Mouse (Mus musculus) embryonic facial prominence, embryonic 12.5 days (tissue): Measurements from ENCODE around the gene Slc4a1. TPM values are rescaled to one million over a fixed set of nuclear protein-coding genes. Genes with fewer than 3 reads are reported as not detected.

Experiments
- ATAC-seq: fragments of 200-750 bp; cut with Nextera tagmentation; 2 replicates; pipeline ENCODE4 v1.8.0; 2017; ENCODE audit not compliant: insufficient number of reproducible peaks, insufficient read depth, low FRiP score, low TSS enrichment
- H3K27ac ChIP-seq: fragments of 300-500 bp; sonication (generic); 2 replicates; pipeline ENCODE4 v1.5.1; 2016; ENCODE audit warnings: mild to moderate bottlenecking
- H3K27me3 ChIP-seq: fragments of 300-500 bp; sonication (generic); 2 replicates; pipeline ENCODE4 v1.6.1; 2016; ENCODE audit warnings: mild to moderate bottlenecking, moderate library complexity
- H3K36me3 ChIP-seq: fragments of 300-500 bp; sonication (generic); 2 replicates; pipeline ENCODE4 v1.6.1; 2016; ENCODE audit warnings: mild to moderate bottlenecking
- H3K4me1 ChIP-seq: fragments of 300-500 bp; sonication (generic); 2 replicates; pipeline ENCODE4 v1.6.1; 2016
- H3K4me2 ChIP-seq: fragments of 300-500 bp; sonication (generic); replicated peaks from 2 replicates; pipeline ENCODE4 v1.6.1; 2016; ENCODE audit warnings: mild to moderate bottlenecking, moderate library complexity
- H3K4me3 ChIP-seq: fragments of 300-500 bp; sonication (generic); 2 replicates; pipeline ENCODE4 v1.5.1; 2016; ENCODE audit warnings: mild to moderate bottlenecking
- H3K9ac ChIP-seq: fragments of 300-500 bp; sonication (generic); 2 replicates; pipeline ENCODE4 v1.6.1; 2016; ENCODE audit warnings: mild to moderate bottlenecking, moderate library complexity
- H3K9me3 ChIP-seq: fragments of 300-500 bp; sonication (generic); 2 replicates; pipeline ENCODE4 v1.6.1; 2016; ENCODE audit warnings: mild to moderate bottlenecking, moderate library complexity
- WGBS: fragments of 180-500 bp; shearing (Covaris S2); methylation state at CpG from one replicate; pipeline ENCODE4 v1.1.7; 2016; 5-methylcytosine and 5-hydroxymethylcytosine counted together
- polyA plus RNA-seq: library from polyadenylated mRNA; unstranded; fragments of >200 nt; fragmentation: Nextera tagmentation; extraction: Ambion mirVana; gene quantifications from 2 replicates; pipeline ENCODE4 v1.2.1, GENCODE M21; 2016

The Slc4a1 gene
- polyA plus RNA-seq, 1 experiment from 2014 or later, result 24.5 TPM

DNA sequence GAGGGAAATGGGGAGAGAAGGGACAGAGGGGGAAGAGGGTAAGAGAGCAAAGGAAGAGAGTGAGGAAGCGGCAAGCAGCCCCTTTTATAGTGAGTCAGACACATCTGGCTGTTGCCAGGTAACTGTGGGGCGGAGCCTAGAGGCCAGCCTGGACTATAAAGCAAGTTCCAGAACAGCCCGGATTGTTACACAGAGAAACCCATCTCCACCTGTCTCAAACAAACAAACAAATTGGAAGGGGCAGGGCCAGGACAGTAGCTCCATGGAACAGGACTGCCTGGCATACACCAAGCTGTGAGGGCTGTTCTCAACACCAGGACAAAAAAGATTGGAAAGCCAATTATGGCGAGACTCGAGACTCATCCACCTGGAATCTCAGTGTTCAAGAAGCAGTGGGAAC lies 19.1 kb downstream of the Slc4a1 start:
- no peak overlapping the region for H3K9ac ChIP-seq
- no peaks in the 10 kb centered on the region for H3K27me3 ChIP-seq
- no peaks in the 10 kb centered on the region for H3K4me1 ChIP-seq
- 69% methylated on average over 5 of the region's 5 CpGs for WGBS
- ATAC-seq, result no peak
- no peak overlapping the region for H3K27ac ChIP-seq
- H3K4me3 ChIP-seq, result no peak overlapping the region
- no peaks in the 10 kb centered on the region for H3K36me3 ChIP-seq
- H3K9me3 ChIP-seq, result no peaks in the 10 kb centered on the region
- no peak overlapping the region for H3K4me2 ChIP-seq

DNA sequence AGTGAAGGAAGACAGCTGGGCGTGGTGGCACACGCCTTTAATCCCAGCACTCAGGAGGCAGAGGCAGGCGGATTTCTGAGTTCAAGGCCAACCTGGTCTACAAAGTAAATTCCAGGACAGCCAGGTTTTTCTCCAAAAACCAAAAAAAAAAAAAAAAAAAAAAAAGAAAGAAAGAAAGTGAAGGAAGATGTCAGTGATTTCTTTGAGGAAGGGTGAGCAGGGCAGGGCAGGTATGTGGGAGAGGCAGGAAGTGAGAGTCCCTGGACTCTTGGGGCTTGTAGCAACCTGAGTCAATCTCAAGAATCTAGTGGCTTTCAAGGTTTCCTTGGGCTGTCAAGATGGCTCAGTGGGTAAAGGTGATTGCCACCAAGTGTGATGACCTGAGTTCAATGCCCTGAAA lies 21.5 kb downstream of the Slc4a1 start:
- H3K4me1 ChIP-seq, result no peaks in the 10 kb centered on the region
- no peaks in the 10 kb centered on the region for H3K27me3 ChIP-seq
- H3K9ac ChIP-seq, result no peak overlapping the region
- 84% methylated on average over 3 of the region's 3 CpGs for WGBS
- no peak overlapping the region for H3K4me3 ChIP-seq
- no peak overlapping the region for H3K27ac ChIP-seq
- H3K9me3 ChIP-seq, result no peaks in the 10 kb centered on the region
- no peak for ATAC-seq
- no peaks in the 10 kb centered on the region for H3K36me3 ChIP-seq
- H3K4me2 ChIP-seq, result no peak overlapping the region

DNA sequence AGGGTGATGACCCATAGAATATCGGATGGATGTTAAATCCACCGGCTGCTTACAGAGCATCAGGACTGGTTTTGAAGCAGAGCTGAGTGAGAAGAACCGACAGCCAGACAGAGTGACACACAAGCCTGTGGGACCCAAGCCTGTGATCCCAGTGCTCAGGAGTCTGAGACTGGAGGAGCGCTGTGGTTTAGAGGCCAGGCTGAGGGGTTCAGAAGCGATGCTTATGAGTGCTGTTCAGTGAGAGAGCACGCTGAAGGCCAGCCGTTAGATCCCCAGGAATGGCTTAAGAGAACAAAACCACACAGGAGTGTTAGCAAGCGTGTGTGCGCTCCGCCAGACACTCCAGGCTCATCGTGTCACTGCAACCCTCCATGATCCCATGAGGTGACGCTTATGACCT lies 23.3 kb downstream of the Slc4a1 start:
- H3K36me3 ChIP-seq, result no peaks in the 10 kb centered on the region
- H3K4me1 ChIP-seq, result no peaks in the 10 kb centered on the region
- H3K27ac ChIP-seq, result no peak overlapping the region
- no peaks in the 10 kb centered on the region for H3K27me3 ChIP-seq
- ATAC-seq, result no peak
- WGBS, result 69% methylated on average over 12 of the region's 12 CpGs
- no peak overlapping the region for H3K4me2 ChIP-seq
- no peaks in the 10 kb centered on the region for H3K9me3 ChIP-seq
- H3K4me3 ChIP-seq, result no peak overlapping the region
- H3K9ac ChIP-seq, result no peak overlapping the region; the same call in 1 of the 2 replicates

DNA sequence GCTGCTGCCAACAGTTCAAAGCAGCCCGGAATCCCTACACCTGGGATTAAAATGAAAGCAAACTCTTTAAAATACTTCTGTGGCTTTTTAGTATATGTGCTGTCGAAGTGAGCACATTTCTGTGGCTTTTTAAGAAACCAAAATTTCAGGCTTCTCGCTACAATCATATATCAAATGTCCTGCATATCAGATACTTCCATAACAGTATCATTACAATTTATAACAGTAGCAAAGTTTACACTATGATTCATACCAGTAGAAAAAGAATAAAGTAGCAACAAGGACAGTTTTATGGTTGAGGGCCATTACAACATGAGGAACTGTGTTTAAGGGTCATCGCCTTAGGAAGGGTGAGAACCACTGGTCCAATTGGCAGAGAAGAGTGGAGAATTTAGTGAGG lies 24.9 kb downstream of the Slc4a1 start:
- no peaks in the 10 kb centered on the region for H3K4me1 ChIP-seq
- no peak overlapping the region for H3K4me2 ChIP-seq
- H3K9me3 ChIP-seq, result no peaks in the 10 kb centered on the region
- H3K4me3 ChIP-seq, result no peak overlapping the region
- WGBS, result 82% methylated on average over 4 of the region's 4 CpGs
- no peak overlapping the region for H3K27ac ChIP-seq
- H3K9ac ChIP-seq, result no peak overlapping the region
- H3K36me3 ChIP-seq, result no peaks in the 10 kb centered on the region
- H3K27me3 ChIP-seq, result no peaks in the 10 kb centered on the region
- no peak for ATAC-seq

DNA sequence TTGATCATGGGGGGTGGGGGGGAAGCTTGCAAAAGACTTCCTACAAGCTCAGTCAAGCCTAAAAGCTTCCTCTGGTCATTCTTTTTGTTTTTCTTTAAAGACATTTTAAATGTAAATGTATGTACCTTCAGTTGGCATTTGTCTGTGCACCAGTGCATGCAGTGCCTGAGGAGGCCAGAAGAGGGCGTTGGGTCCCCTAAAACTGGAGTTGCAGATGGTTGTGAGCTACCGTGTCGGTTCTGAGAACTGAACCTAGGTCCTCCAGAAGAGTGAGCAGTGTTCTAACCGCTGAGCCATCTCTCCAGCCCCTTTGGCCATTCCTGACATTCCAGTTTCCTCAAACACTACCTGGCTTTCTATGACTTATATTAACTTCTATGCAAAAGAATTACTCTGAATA lies 26.4 kb downstream of the Slc4a1 start:
- Histone ChIP-seq H3K4me2 (no peak overlapping the region), H3K4me3 (no peak overlapping the region), H3K27me3 (no peaks in the 10 kb centered on the region), H3K9me3 (no peaks in the 10 kb centered on the region), H3K27ac (no peak overlapping the region), H3K4me1 (no peaks in the 10 kb centered on the region), H3K9ac (no peak overlapping the region), H3K36me3 (no peaks in the 10 kb centered on the region)
- WGBS, result 55% methylated on average over 4 of the region's 4 CpGs
- ATAC-seq, result no peak

DNA sequence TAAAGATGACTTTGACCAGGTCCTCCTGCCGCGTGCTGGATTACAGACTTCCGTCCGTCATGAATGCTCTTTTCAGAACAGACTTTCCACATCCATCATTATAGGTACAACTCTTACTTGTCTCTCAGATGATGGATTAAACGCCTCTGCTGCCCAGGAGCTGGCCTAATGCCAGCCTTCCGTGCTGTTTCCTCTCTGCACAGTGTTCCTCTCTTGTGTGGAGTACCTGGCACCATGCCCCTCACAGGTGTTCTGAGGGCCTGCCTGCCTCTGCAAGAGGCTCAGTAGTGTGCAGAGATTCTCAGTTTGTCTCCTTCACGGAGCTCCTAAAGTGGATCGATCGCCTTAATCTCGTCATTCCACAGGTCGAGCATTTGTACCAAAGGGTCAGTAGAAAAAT lies 26.8 kb downstream of the Slc4a1 start:
- Histone ChIP-seq H3K4me2 (no peak overlapping the region), H3K9me3 (no peaks in the 10 kb centered on the region), H3K4me3 (no peak overlapping the region), H3K27me3 (no peaks in the 10 kb centered on the region), H3K27ac (no peak overlapping the region), H3K36me3 (no peaks in the 10 kb centered on the region), H3K4me1 (no peaks in the 10 kb centered on the region), H3K9ac (no peak overlapping the region)
- no peak for ATAC-seq
- WGBS, result 81% methylated on average over 11 of the region's 11 CpGs

DNA sequence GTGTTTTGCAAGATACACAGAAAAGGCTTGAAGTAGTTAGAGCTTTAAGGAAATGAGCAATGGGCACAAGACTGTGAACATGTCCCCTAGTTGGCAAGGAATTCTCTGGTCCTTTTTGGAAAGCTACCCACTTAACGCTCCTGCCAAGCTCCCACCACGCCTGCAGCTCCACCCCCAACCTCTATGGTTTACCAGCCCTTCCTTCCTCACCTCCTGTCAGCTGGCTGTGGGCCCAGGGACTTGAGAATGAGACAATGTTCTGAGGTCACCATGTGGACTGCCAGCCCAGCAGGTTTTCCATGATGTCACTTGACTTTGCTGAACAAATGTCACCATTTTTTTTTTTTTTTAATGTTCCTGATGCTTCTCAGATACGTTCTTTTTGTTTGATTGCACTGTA lies 27.4 kb downstream of the Slc4a1 start:
- Histone ChIP-seq H3K4me3 (no peak overlapping the region), H3K4me1 (no peaks in the 10 kb centered on the region), H3K9me3 (no peaks in the 10 kb centered on the region), H3K27me3 (no peaks in the 10 kb centered on the region), H3K9ac (no peak overlapping the region), H3K27ac (no peak overlapping the region), H3K4me2 (no peak overlapping the region), H3K36me3 (no peaks in the 10 kb centered on the region)
- ATAC-seq, result no peak
- WGBS, result 59% methylated on average over 3 of the region's 3 CpGs

DNA sequence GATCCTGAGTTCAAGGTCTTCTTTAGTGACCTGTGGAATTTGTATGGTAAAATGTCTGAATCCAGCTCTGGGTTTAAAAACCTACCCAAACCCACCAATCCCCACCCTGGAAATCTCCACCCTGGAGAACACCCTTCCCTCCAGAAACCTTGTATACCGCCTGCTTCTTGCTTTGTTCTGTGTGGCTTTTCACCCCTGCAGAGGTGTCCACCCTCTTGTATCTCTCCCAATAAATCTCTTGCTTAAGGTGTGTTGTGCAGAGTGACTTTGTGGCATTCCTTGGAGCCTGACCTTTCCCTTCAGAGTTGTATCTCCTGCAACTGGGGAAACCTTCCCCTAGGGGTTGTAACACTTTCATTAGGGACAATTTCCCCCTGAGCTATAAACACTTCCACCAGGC lies 28.1 kb downstream of the Slc4a1 start:
- Histone ChIP-seq H3K4me3 (no peak overlapping the region), H3K4me1 (no peaks in the 10 kb centered on the region), H3K9me3 (no peaks in the 10 kb centered on the region), H3K27ac (no peak overlapping the region), H3K4me2 (no peak overlapping the region), H3K27me3 (no peaks in the 10 kb centered on the region), H3K9ac (no peak overlapping the region), H3K36me3 (no peaks in the 10 kb centered on the region)
- WGBS, result 52% methylated on average over 1 of the region's 1 CpGs
- no peak for ATAC-seq

DNA sequence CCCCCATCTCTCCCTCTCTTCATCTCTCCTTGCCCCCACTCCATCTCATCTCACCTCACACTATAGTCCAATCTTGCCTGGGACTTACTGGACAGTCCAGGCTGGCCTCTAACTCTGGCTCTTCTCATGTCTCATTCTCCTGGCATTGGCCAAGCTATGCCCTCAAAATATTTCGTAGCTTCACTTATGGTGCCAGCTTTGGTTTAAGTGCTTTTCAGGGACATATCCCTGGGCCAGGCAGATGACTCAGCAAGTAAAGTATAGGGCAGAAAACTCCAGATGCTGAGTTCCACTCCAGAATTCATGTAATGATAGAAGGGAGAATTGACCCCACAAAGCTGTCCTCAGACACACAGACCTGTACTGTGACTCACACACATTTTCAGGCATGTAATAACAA lies 29.8 kb downstream of the Slc4a1 start:
- Histone ChIP-seq H3K4me1 (no peaks in the 10 kb centered on the region), H3K4me3 (no peak overlapping the region), H3K27me3 (no peaks in the 10 kb centered on the region), H3K4me2 (no peak overlapping the region), H3K36me3 (no peaks in the 10 kb centered on the region), H3K9me3 (no peaks in the 10 kb centered on the region), H3K27ac (no peak overlapping the region), H3K9ac (no peak overlapping the region)
- 71% methylated on average over 1 of the region's 1 CpGs for WGBS
- no peak for ATAC-seq

DNA sequence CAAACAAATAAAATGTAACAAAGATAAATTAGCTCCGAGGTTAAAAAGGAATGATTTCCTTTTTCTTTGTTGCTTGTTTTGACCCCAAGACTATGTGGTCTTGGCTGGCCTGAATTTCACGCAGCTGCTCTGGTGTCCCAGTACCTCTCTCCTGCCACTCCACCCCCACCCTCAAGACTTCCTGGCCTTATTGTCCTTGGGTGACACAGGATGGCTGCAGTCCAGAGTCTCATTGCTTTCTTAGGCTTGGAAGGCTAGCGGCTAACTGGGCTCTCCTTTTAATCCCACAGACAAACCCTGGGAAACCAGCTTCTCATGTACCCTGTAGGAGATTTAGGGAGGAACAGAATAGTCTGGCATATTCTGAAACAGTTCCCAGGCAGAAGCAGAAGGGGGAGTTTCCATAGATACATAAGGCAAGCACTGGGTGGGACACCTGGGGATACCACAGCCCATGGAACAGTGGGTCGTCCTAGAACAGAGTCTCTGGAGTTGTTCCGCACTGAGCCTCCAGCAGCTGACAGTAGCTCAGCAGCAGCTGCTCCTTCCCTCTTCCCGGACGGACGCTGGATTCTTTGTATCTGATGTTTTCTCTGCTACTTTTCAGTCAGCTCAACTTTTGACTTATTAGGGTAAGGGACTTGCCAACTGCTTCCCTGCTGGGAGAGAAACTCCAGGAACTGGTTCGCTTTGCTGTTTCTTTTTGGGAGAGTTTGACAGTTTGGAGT lies 30.9 kb downstream of the Slc4a1 start:
- 47% methylated on average over 9 of the region's 9 CpGs for whole genome bisulfite sequencing
- ATAC-seq, result no peak
- no peaks in the 10 kb centered on the region for H3K36me3 ChIP-seq
- no peak overlapping the region for H3K4me3 ChIP-seq
- no peak overlapping the region for H3K27ac ChIP-seq
- H3K4me1 ChIP-seq, result no peaks in the 10 kb centered on the region
- no peaks in the 10 kb centered on the region for H3K27me3 ChIP-seq
- H3K9me3 ChIP-seq, result no peaks in the 10 kb centered on the region
- H3K9ac ChIP-seq, result no peak overlapping the region
- H3K4me2 ChIP-seq, result no peak overlapping the region

DNA sequence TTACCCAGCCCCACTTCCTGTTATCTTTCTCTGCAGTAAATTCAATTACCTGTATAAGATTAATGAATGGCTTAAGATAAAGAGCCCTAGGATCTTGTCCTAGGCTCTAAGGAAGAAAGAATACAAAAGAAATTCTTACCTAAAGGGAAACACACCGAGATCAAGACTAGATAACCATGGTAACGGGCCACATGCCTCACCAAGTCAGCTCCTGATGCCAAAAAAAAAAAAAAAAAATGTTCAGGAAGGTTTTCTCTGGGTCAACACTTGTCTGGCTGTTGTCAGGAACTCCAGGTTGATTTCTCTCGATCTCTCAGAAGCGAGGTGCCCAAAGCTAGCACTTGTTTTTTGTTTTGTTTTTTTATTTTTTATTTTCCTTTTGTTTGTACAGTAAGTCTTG lies 32.0 kb downstream of the Slc4a1 start:
- WGBS, result 67% methylated on average over 4 of the region's 4 CpGs
- Histone ChIP-seq H3K9ac (no peak overlapping the region), H3K27ac (no peak overlapping the region), H3K4me2 (no peak overlapping the region), H3K27me3 (no peaks in the 10 kb centered on the region), H3K4me1 (no peaks in the 10 kb centered on the region), H3K9me3 (no peaks in the 10 kb centered on the region), H3K4me3 (no peak overlapping the region), H3K36me3 (no peaks in the 10 kb centered on the region)
- ATAC-seq, result no peak

DNA sequence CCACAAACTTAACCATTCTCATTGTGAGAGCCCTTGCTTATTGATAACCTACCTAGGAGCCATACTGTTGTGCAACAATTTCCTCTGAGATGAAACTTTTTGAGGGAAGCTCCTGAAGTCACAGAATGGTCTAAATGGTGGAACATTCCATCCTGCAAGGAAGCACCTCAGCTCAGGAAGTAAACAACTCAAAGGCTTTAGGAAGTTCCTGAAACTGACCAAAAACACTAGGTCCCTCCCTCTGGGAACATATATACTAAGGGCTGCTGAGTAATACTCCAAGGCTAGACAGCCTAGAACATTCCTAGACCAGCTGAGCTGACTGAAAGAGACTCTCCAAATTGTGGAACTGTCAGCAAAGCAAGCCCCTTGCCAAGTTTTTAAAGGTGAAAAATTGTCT lies 32.9 kb downstream of the Slc4a1 start:
- H3K4me2 ChIP-seq, result no peak overlapping the region
- H3K36me3 ChIP-seq, result no peaks in the 10 kb centered on the region
- no peaks in the 10 kb centered on the region for H3K9me3 ChIP-seq
- no peaks in the 10 kb centered on the region for H3K4me1 ChIP-seq
- no peak for ATAC-seq
- H3K9ac ChIP-seq, result no peak overlapping the region
- no peaks in the 10 kb centered on the region for H3K27me3 ChIP-seq
- H3K27ac ChIP-seq, result no peak overlapping the region
- no peak overlapping the region for H3K4me3 ChIP-seq

DNA sequence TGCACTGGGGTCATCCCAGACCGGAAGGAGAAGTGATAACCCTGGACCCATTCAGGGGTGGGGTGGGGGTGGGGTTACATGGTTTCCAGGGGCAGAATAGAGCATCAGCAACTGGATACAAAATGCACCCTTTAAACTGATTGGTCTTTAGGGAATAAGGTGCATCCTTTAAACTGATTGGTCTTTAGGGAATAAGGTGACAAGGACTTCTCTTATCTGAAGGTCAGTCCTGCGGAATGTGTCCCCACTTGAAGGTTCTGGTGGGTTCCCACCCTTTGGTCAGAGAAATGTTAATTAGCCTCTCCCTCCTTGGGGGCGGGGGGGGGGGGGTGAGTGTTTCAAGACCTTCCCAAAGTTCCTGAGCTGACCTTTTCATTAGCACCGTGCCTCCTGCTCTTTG lies 34.2 kb downstream of the Slc4a1 start:
- Histone ChIP-seq H3K4me2 (no peak overlapping the region), H3K27me3 (no peaks in the 10 kb centered on the region), H3K9ac (no peak overlapping the region), H3K4me3 (no peak overlapping the region), H3K4me1 (no peaks in the 10 kb centered on the region), H3K9me3 (no peaks in the 10 kb centered on the region), H3K27ac (no peak overlapping the region), H3K36me3 (no peaks in the 10 kb centered on the region)
- ATAC-seq, result no peak
- WGBS, result 58% methylated on average over 4 of the region's 4 CpGs
